Mouse (Mus musculus) spleen, adult 2 months (tissue): Measurements from ENCODE around the gene Sat2.
"Not testable (repeated sequence)": the region's sequence is repeated elsewhere in the genome, so short reads cannot be mapped to it uniquely, and the experiment has no call there.

Source experiments
- CTCF ChIP-seq: fragments of 200-500 bp; IDR thresholded peaks from 2 replicates; pipeline ENCODE4 v1.5.1; 2011; ENCODE audit warnings: mild to moderate bottlenecking, inconsistent platforms; ENCODE audit not compliant: insufficient read depth, insufficient read length, insufficient replicate concordance; ENCODE audit errors: extremely low read depth
- POLR2A ChIP-seq: fragments of 200-500 bp; IDR thresholded peaks from 2 replicates; pipeline ENCODE4 v1.6.1; 2011; ENCODE audit warnings: low read depth, low read length, inconsistent platforms

GRCm38 (mm10) chr11:69624339-69624738, 2.5 kb downstream of the Sat2 start:
- not testable (repeated sequence) for TF ChIP-seq POLR2A, CTCF
